Mouse (Mus musculus) embryonic fibroblast, embryonic 13.5 days (primary cell): ENCODE data around the gene Aox4. TPM values are rescaled to one million over a fixed set of nuclear protein-coding genes. Genes with fewer than 3 reads are reported as not detected.

Experiments used
- H3K27ac ChIP-seq: 2 replicates; pipeline ENCODE4 v1.5.1; 2012; ENCODE audit warnings: low read length, control low read depth, inconsistent platforms; ENCODE audit not compliant: insufficient read depth
- H3K4me1 ChIP-seq: 2 replicates; pipeline ENCODE4 v1.6.1; 2011; ENCODE audit warnings: low read length; ENCODE audit not compliant: control insufficient read depth, insufficient read depth
- H3K4me3 ChIP-seq: 2 replicates; pipeline ENCODE4 v1.5.1; 2011; ENCODE audit warnings: mild to moderate bottlenecking, control low read depth, low read length; ENCODE audit not compliant: insufficient read depth
- CTCF ChIP-seq: IDR thresholded peaks from 2 replicates; pipeline ENCODE4 v1.5.1; 2011; ENCODE audit warnings: mild to moderate bottlenecking, control low read depth, low read length, moderate library complexity, borderline replicate concordance; ENCODE audit not compliant: insufficient read depth
- POLR2A ChIP-seq: IDR thresholded peaks from 2 replicates; pipeline ENCODE4 v1.6.1; 2011; ENCODE audit warnings: low read depth, mild to moderate bottlenecking, control low read depth, low read length, moderate library complexity
- polyA plus RNA-seq: library from polyadenylated mRNA; stranded (reverse); fragments of >200 nt; gene quantifications from 2 replicates; pipeline ENCODE4 v1.2.4, GENCODE M21; 2011; ENCODE audit warnings: low read depth; ENCODE audit not compliant: missing spikeins, insufficient read length

Aox4 gene
- polyA plus RNA-seq, 1 experiment: not detected

DNA sequence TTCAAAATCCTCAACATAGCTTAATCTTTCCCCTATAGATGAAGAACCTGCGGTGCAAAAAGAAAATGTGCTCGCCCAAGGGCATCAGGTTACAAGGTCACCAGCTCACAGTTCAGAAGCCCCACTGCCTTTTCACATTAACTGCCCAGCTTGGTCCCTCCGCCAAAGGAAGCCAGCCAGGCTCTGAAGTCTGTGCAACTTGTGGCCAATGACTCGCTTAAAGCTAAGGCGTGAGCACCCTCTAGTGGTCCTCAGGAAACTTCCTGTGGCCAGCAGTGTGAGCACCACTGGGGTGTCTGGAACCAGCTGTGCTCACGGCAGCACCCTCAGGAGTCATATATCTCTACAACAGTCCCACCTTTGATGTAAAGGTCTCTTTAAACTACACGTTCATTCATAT, 86.1 kb downstream of the Aox4 start:
- Histone ChIP-seq H3K4me1 (no peaks in the 10 kb centered on the region), H3K4me3 (no peak overlapping the region), H3K27ac (no peak overlapping the region)
- TF ChIP-seq CTCF (peak; percentile 87), POLR2A (no peak)

GRCm38 (mm10) chr1:58296821-58297220, 86.6 kb downstream of the Aox4 start:
- Histone ChIP-seq H3K4me1 (no peaks in the 10 kb centered on the region), H3K27ac (no peak overlapping the region), H3K4me3 (no peak overlapping the region)
- TF ChIP-seq POLR2A: no peak

DNA sequence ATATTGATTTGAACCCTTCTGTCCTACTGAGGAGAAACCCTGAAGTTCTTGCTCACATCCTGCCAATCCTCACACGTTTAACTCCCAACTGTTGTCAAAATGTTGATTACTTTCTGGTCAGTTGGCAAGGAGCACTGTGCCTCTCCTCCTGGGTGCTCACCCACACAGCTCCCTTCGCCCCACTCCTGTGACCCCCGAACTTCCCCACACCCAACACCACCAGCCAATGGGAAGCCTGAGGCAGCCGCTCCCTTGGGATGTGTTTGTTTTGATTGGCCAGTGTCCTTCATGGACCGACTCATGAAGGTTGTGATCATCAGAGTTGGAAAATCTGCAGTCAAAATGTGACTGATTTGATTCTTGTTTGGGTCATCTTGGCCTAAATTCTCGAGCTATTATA, 88.2 kb downstream of the Aox4 start:
- no peak overlapping the region for H3K27ac ChIP-seq
- no peak for TF ChIP-seq POLR2A
- no peaks in the 10 kb centered on the region for H3K4me1 ChIP-seq
- H3K4me3 ChIP-seq: no peak overlapping the region

DNA sequence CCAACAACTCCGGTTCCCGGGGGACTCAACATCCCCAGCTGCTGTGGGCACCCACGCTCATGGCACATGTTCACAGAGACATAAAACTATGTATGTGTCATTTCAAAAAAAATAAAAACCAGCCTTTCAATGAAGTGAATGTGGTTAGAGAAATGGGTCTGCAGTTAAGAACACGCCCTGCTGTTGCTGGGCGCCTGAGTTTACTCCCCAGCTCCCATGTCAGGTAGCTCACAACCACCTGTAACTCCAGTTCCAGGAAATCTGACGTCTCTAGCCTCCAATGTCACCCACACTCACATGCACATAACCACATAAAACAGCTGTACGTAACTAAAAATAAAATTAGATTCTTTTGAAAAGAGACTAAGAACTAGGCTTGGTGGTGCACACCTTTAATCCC, 90.9 kb downstream of the Aox4 start:
- no peaks in the 10 kb centered on the region for H3K4me1 ChIP-seq
- H3K27ac ChIP-seq: no peak overlapping the region
- no peak overlapping the region for H3K4me3 ChIP-seq
- TF ChIP-seq CTCF: no peak
- no peak for TF ChIP-seq POLR2A

DNA sequence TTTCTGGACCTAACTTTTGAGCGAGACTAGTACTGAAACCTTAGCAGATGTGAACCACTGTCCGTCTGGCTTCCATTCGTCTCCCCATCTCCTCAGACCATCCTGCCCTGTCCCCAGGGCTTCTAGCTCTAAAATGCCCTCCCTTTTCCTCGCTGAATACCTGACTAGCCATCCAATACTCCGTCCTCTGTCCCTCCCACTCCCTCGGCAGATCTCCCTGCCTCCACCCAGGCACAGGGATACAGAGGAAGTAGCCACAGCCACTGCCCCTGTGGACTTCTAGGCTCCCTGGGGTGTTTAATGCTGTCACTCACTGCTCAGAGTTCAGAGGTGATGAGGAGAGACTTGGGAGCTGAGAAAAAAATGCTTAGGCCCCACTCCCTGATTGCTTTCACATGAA, 91.8 kb downstream of the Aox4 start:
- no peak overlapping the region for H3K27ac ChIP-seq
- no peak for TF ChIP-seq CTCF
- no peak for TF ChIP-seq POLR2A
- H3K4me1 ChIP-seq: no peaks in the 10 kb centered on the region
- H3K4me3 ChIP-seq: no peak overlapping the region

DNA sequence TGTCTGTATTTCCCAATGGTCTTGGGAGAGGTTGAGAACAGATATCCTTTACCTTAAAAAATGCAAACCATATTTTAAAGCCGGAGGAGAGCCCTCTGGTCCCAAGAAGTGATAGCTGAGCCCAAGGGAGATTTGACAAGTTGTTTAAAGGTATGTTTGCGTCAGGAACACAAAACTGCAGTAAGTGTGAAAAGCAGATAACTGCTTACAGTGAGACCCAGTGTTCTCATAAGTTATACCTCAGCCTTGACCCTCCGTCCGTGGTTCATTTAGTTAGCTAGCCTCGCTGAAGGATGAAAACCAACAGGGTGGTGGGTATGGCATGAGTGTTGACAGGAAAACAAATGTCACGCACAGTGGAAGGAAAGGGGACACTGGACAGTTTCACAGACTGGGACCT, 92.8 kb downstream of the Aox4 start:
- TF ChIP-seq CTCF (no peak), POLR2A (no peak)
- Histone ChIP-seq H3K4me3 (no peak overlapping the region), H3K27ac (no peak overlapping the region), H3K4me1 (no peaks in the 10 kb centered on the region)

- no peaks in the 10 kb centered on the region for H3K4me1 ChIP-seq
- peak overlapping the region; percentile 17; the same call in 1 of the 2 replicates for H3K27ac ChIP-seq
- no peak overlapping the region for H3K4me3 ChIP-seq
- TF ChIP-seq CTCF (no peak), POLR2A (no peak)
Observed at GRCm38 (mm10) chr1:58303726-58304125, 93.5 kb downstream of the Aox4 start.

- Histone ChIP-seq H3K4me3 (no peak overlapping the region), H3K27ac (peak overlapping the region; percentile 17; the same call in 1 of the 2 replicates), H3K4me1 (no peaks in the 10 kb centered on the region)
- no peak for TF ChIP-seq POLR2A
- no peak for TF ChIP-seq CTCF
Observed at GRCm38 (mm10) chr1:58304296-58304695, 94.1 kb downstream of the Aox4 start.

GRCm38 (mm10) chr1:58307181-58307580, 97.0 kb downstream of the Aox4 start:
- no peak overlapping the region for H3K27ac ChIP-seq
- no peaks in the 10 kb centered on the region for H3K4me1 ChIP-seq
- H3K4me3 ChIP-seq: no peak overlapping the region
- TF ChIP-seq POLR2A: no peak
- no peak for TF ChIP-seq CTCF

- no peak overlapping the region for H3K27ac ChIP-seq
- H3K4me3 ChIP-seq: no peak overlapping the region
- H3K4me1 ChIP-seq: no peaks in the 10 kb centered on the region
- no peak for TF ChIP-seq POLR2A
- TF ChIP-seq CTCF: no peak
Observed at GRCm38 (mm10) chr1:58308594-58308993, 98.4 kb downstream of the Aox4 start.

- H3K4me3 ChIP-seq: no peak overlapping the region
- H3K27ac ChIP-seq: no peak overlapping the region
- TF ChIP-seq CTCF (no peak), POLR2A (no peak)
- H3K4me1 ChIP-seq: no peaks in the 10 kb centered on the region
Observed at GRCm38 (mm10) chr1:58309853-58310252, 99.7 kb downstream of the Aox4 start.
